Mouse (Mus musculus) left cerebral cortex, postnatal 10 days (tissue): Measurements from ENCODE around the gene Olfr1170. TPM values are rescaled to one million over a fixed set of nuclear protein-coding genes. Genes with fewer than 3 reads are reported as not detected.

Experiments
- DNase-seq, 2 experiments: peaks; one replicate each; pipeline ENCODE4 v3.0.0; 2021 to 2022; ENCODE audit warnings: low spot score in 2 of 2, mixed read lengths in 1 of 2; ENCODE audit errors: extremely low spot score in 1 of 2
- intact Hi-C: fragments of 180-260 bp; cut with DNase I; formaldehyde crosslinking; loops from one replicate; pipeline ENCODE4 v1.15.1; 2025
- total RNA-seq, 2 experiments: library from RNA; stranded (reverse); gene quantifications; 2 replicates each; pipeline ENCODE4 v1.2.3; 2021

Gene Olfr1170
- total RNA-seq, result not detected

DNA sequence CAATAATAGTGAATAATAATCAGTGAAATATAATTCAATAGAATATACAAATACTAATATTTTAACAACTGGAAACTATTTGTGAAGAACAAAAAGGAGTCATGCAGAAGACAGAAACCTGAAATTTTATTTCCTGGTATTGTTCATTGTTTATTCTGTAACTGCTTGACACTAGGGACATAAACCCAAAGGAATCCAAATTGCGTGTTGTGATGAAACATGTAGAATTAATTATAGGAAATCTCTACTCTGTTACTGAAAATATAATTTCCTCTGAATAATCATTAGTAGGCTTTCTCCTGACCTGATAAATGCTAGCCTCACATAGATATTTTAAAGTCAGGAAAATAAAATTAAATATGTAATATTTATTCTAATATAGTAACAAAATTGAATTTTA is at the start of gene Olfr1170:
TSS of gene Olfr1170 (minus strand) at position 101 of the 400 bp plus-strand sequence.
- no peak for DNase-seq
- intact Hi-C loops, result no loop called here

GRCm38 (mm10) chr2:88220784-88221183 is 7.3 kb downstream of the Olfr1170 start:
- no peak for DNase-seq
- intact Hi-C loops, result no loop called here

- intact Hi-C loops, result no loop called here
Measured at GRCm38 (mm10) chr2:88181580-88181979, 46.6 kb downstream of the Olfr1170 start, which contains the start of gene Olfr1168. TSS of gene Olfr1168 (plus strand) at chr2:88181880.

More at GRCm38 (mm10) chr2:88181580-88181979, 46.6 kb downstream of the Olfr1170 start, which contains the start of gene Olfr1168:
- no peak for DNase-seq

Other genes with a start within 250 kb of the Olfr1170 start
- not detected for gene Olfr1158, start 238.2 kb downstream of the Olfr1170 start, total RNA-seq
- not detected for gene Olfr1160, start 220.1 kb downstream of the Olfr1170 start, total RNA-seq
- gene Olfr1161, start 205.6 kb downstream of the Olfr1170 start, total RNA-seq, result not detected
- gene Olfr73, start 190.6 kb downstream of the Olfr1170 start, total RNA-seq, result not detected
- gene Olfr1162, start 177.2 kb downstream of the Olfr1170 start, total RNA-seq, result not detected
- not detected for gene Olfr1163, start 156.5 kb downstream of the Olfr1170 start, total RNA-seq
- gene Olfr1164, start 134.4 kb downstream of the Olfr1170 start, total RNA-seq, result not detected
- gene Olfr1166, start 100.1 kb downstream of the Olfr1170 start, total RNA-seq, result not detected
- gene Olfr1167, start 73.1 kb downstream of the Olfr1170 start, total RNA-seq, result not detected
- gene Olfr1168, start 46.5 kb downstream of the Olfr1170 start, total RNA-seq, result not detected
- not detected for gene Olfr1173, start 51.5 kb upstream of the Olfr1170 start, total RNA-seq
- gene Olfr1174-ps, start 86.8 kb upstream of the Olfr1170 start, total RNA-seq, result not detected
- not detected for gene Olfr1175-ps, start 98.9 kb upstream of the Olfr1170 start, total RNA-seq
- gene Olfr1176, start 108.4 kb upstream of the Olfr1170 start, total RNA-seq, result not detected
- not detected for gene Olfr1177-ps, start 118.2 kb upstream of the Olfr1170 start, total RNA-seq
- not detected for gene Olfr1178, start 158.7 kb upstream of the Olfr1170 start, total RNA-seq
- not detected for gene Olfr1179, start 178.1 kb upstream of the Olfr1170 start, total RNA-seq
- gene Olfr1180, start 190.8 kb upstream of the Olfr1170 start, total RNA-seq, result not detected
- gene Olfr1181, start 197.8 kb upstream of the Olfr1170 start, total RNA-seq, result not detected
- gene Gm13757, start 220.8 kb upstream of the Olfr1170 start, total RNA-seq, result not detected
- gene Olfr1183, start 226.5 kb upstream of the Olfr1170 start, total RNA-seq, result not detected